Mouse (Mus musculus): ENCODE measurements around the gene Rnf123. TPM values are rescaled to one million over a fixed set of nuclear protein-coding genes. Genes with fewer than 3 reads are reported as not detected.
A peak's percentile ranks its signal among the peaks of the same experiment; 100 is the strongest.
"Not testable (repeated sequence)": the region's sequence is repeated elsewhere in the genome, so short reads cannot be mapped to it uniquely, and the experiment has no call there.

Rnf123 gene
- polyA plus RNA-seq, 1 experiment from 2014 or later = 43.1 TPM

- peaks cover 28% of the 10 kb centered on the region for H3K4me1 ChIP-seq (replicated peaks)
- H3K4me3 ChIP-seq = no peak overlapping the region
- H3K4me2 ChIP-seq = no peak overlapping the region
- ATAC-seq (ENCODE audit: low FRiP score) = no peak
- H3K27me3 ChIP-seq = no peaks in the 10 kb centered on the region
- H3K9me3 ChIP-seq = no peaks in the 10 kb centered on the region
- H3K27ac ChIP-seq = no peak overlapping the region
- 0 out of 2 replicates have a peak overlapping the region, but pooled peaks have one; percentile 19 for H3K9ac ChIP-seq
- WGBS = 89% methylated on average over 4 of the region's 4 CpGs
- H3K36me3 ChIP-seq = peaks cover 65% of the 10 kb centered on the region
These were observed 36.6 kb downstream of the Rnf123 start for GRCm38 (mm10) chr9:108046582-108046981.

DNA sequence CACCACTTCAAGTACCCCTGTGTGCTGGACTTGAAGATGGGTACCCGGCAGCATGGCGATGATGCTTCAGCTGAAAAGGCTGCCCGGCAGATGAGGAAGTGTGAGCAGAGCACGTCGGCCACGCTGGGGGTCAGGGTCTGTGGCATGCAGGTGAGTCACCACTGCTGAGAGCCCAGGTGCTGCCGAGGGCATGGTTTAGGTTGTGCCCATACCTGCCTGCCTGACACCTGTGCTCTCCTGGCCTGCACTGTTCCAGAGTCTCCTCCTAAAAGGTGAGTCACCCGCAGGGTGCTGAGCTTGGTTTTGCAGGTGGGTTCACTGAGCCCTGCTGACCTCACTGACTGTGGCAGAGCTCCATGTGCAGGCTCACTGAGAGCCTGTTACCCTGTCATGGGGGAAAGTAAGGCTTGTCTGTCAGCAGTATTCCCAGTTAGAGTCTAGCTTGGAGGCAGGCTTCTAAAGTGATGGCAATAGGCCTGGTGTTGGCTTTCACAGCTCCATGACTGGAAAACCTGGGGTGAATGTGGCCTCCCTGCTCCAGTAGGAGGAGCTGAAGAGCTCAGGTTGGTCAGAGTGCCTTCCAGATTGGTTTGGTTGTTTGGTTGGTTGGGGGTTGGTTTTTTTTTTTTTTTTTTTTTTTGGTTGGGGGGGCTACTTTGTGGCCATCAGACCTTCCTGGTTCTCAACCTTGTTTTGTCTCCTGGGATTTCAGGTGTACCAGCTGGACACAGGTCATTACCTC, 38.2 kb downstream of the Rnf123 start:
- Histone ChIP-seq H3K27me3 (no peaks in the 10 kb centered on the region), H3K9ac (no peak overlapping the region), H3K27ac (no peak overlapping the region), H3K4me1 (replicated peaks) (peaks cover 20% of the 10 kb centered on the region), H3K36me3 (peaks cover 65% of the 10 kb centered on the region), H3K4me2 (no peak overlapping the region), H3K4me3 (no peak overlapping the region), H3K9me3 (no peaks in the 10 kb centered on the region)
- ATAC-seq (ENCODE audit: low FRiP score) = no peak
- WGBS = 97% methylated on average over 8 of the region's 8 CpGs

- H3K4me1 ChIP-seq (replicated peaks) = no peaks in the 10 kb centered on the region
- H3K9ac ChIP-seq = no peak overlapping the region
- no peak overlapping the region for H3K4me3 ChIP-seq
- peaks cover 60% of the 10 kb centered on the region for H3K36me3 ChIP-seq
- no peak overlapping the region for H3K27ac ChIP-seq
- no peak for ATAC-seq (ENCODE audit: low FRiP score)
- no peaks in the 10 kb centered on the region for H3K27me3 ChIP-seq
- 97% methylated on average over 2 of the region's 2 CpGs for WGBS
- no peaks in the 10 kb centered on the region for H3K9me3 ChIP-seq
- H3K4me2 ChIP-seq = no peak overlapping the region
These were observed 47.6 kb downstream of the Rnf123 start for GRCm38 (mm10) chr9:108035331-108036156.

DNA sequence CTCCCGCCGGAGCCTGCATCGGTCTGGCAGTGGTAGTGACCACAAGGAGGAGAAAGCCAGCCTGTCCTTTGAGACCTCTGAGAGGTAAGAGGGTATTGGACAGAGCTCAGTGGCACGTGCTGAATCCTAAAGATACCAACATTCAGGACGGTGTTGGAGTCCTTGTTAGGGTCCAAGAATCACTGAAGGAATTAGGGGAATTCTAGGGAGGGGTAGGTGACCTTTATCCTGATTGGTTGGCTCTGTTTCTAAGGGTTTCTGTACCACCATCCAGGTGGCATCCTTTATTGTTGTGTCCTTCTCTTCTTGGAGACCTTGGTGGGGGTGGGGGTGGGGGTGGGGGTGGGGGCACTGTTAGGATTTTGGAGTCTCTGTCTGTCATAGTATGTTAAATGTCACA, 51.0 kb downstream of the Rnf123 start:
- H3K36me3 ChIP-seq = peaks cover 56% of the 10 kb centered on the region

DNA sequence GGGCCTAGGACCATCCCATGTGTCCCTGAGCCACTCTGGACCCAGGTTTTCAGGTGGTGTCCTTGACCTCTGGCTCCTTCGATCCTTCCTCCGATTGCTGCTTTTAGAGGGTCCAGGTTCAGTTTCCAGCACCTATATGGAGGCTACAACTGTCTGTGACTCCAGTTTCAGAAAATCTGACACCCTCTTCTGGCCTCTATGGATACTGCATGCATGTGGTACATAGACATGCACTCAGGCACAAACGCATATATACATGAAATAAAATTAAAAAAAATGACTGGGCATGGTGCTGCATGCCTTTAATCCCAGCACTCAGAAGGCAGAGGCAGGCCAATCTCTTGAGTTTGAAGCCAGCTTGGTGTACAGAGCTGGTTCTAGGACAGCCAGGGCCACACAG, 55.3 kb downstream of the Rnf123 start:
- H3K9ac ChIP-seq = no peak overlapping the region
- no peaks in the 10 kb centered on the region for H3K4me1 ChIP-seq (replicated peaks)
- no peak overlapping the region for H3K27ac ChIP-seq
- no peaks in the 10 kb centered on the region for H3K9me3 ChIP-seq
- H3K36me3 ChIP-seq = peaks cover 58% of the 10 kb centered on the region
- H3K4me2 ChIP-seq = no peak overlapping the region
- H3K27me3 ChIP-seq = no peaks in the 10 kb centered on the region
- 97% methylated on average over 3 of the region's 3 CpGs for whole genome bisulfite sequencing
- no peak for ATAC-seq (ENCODE audit: low FRiP score)
- H3K4me3 ChIP-seq = no peak overlapping the region

More for the DNA sequence above, 51.0 kb downstream of the Rnf123 start:
- no peak overlapping the region for H3K4me3 ChIP-seq
- H3K4me2 ChIP-seq = no peak overlapping the region
- H3K9me3 ChIP-seq = no peaks in the 10 kb centered on the region
- no peaks in the 10 kb centered on the region for H3K4me1 ChIP-seq (replicated peaks)
- H3K9ac ChIP-seq = no peak overlapping the region
- H3K27ac ChIP-seq = no peak overlapping the region
- WGBS = 94% methylated on average over 5 of the region's 5 CpGs
- H3K27me3 ChIP-seq = no peaks in the 10 kb centered on the region
- ATAC-seq (ENCODE audit: low FRiP score) = no peak

DNA sequence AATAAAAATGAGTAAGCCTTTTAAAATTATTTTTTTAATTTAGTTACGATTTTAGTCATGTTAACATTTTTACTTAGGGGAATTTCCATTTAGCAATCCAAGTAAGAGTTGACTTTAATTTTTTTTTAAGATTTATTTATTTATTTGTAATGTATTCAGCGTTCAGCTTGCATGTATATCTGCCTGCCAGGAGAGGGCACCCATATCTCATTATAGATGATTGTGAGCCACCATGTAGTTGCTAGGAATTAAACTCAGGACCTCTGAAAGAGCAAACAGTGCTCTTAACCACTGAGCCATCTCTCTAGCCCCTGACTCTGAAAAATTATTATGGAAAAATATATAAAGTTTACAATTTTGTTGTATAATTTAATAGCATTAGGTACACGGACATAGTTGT, 56.6 kb downstream of the Rnf123 start:
- H3K36me3 ChIP-seq = peaks cover 49% of the 10 kb centered on the region
- no peak for ATAC-seq (ENCODE audit: low FRiP score)
- H3K4me2 ChIP-seq = no peak overlapping the region
- H3K4me3 ChIP-seq = no peak overlapping the region
- 91% methylated on average over 3 of the region's 3 CpGs for WGBS
- no peaks in the 10 kb centered on the region for H3K4me1 ChIP-seq (replicated peaks)
- no peaks in the 10 kb centered on the region for H3K9me3 ChIP-seq
- no peak overlapping the region for H3K9ac ChIP-seq
- H3K27ac ChIP-seq = no peak overlapping the region
- H3K27me3 ChIP-seq = no peaks in the 10 kb centered on the region

DNA sequence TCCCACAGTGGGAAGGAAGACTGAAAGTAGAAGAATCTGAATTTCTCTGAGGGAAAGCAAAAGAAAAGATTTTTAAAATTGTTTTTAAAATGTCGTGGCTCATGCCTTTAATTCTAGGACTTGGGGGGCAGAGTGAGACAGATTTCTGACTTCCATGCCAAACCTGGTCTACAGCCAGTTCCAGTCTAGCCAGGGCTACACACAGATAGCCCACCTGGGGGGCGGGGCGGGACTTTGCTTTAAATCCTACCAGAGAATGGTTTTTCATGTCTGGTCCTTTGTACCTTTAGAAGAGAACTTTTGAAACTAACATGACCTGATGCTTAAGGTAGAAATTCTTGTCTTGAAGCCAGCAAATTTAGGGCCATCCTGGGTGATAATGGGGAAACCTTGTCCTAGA, 59.9 kb downstream of the Rnf123 start:
- Histone ChIP-seq H3K9me3 (no peaks in the 10 kb centered on the region), H3K4me1 (replicated peaks) (peaks cover 10% of the 10 kb centered on the region), H3K27ac (no peak overlapping the region), H3K4me3 (no peak overlapping the region), H3K36me3 (peaks cover 40% of the 10 kb centered on the region), H3K27me3 (no peaks in the 10 kb centered on the region), H3K9ac (no peak overlapping the region), H3K4me2 (no peak overlapping the region)
- ATAC-seq (ENCODE audit: low FRiP score) = no peak
- 88% methylated on average over 3 of the region's 3 CpGs for WGBS

DNA sequence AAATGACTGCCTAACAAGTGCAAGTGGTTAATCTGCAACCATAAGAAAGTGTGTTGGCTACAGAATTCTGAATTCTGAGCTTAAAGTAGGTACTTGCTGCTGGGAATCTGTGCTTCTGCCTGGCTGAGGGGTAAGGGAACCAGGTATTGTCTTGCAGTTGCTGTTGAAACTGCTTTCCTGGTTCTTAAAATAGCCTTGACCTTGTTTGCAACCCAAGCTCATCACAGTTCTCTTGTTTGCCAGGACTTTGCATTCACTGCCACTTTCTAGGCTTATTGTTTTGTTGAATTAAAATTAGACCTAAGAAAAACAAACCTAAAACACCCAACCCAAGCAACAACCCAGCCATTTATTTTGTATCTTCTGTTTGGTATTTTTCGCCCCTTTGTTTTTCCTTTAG, 62.4 kb downstream of the Rnf123 start:
- 98% methylated on average over 1 of the region's 1 CpGs for WGBS
- Histone ChIP-seq H3K4me3 (no peak overlapping the region), H3K9me3 (no peaks in the 10 kb centered on the region), H3K27ac (no peak overlapping the region), H3K9ac (no peak overlapping the region), H3K4me2 (no peak overlapping the region), H3K36me3 (peaks cover 21% of the 10 kb centered on the region), H3K27me3 (no peaks in the 10 kb centered on the region), H3K4me1 (replicated peaks) (peaks cover 10% of the 10 kb centered on the region)
- ATAC-seq (ENCODE audit: low FRiP score) = no peak

GRCm38 (mm10) chr9:108017127-108017526, 66.0 kb downstream of the Rnf123 start:
- ATAC-seq (ENCODE audit: low FRiP score) = no peak
- Histone ChIP-seq H3K9me3 (no peaks in the 10 kb centered on the region), H3K9ac (no peak overlapping the region), H3K4me2 (no peak overlapping the region), H3K4me3 (no peak overlapping the region), H3K27ac (no peak overlapping the region), H3K4me1 (replicated peaks) (peaks cover 10% of the 10 kb centered on the region), H3K36me3 (peaks cover 8% of the 10 kb centered on the region), H3K27me3 (no peaks in the 10 kb centered on the region)
- 82% methylated on average over 3 of the region's 3 CpGs for WGBS

GRCm38 (mm10) chr9:108013577-108013976, 69.6 kb downstream of the Rnf123 start:
- H3K4me2 ChIP-seq; H3K4me1 ChIP-seq (replicated peaks); H3K9ac ChIP-seq; H3K36me3 ChIP-seq; H3K27me3 ChIP-seq; H3K4me3 ChIP-seq; H3K9me3 ChIP-seq; ATAC-seq (ENCODE audit: low FRiP score); H3K27ac ChIP-seq: not testable (repeated sequence)
- 100% methylated on average over 2 of the region's 2 CpGs for WGBS

DNA sequence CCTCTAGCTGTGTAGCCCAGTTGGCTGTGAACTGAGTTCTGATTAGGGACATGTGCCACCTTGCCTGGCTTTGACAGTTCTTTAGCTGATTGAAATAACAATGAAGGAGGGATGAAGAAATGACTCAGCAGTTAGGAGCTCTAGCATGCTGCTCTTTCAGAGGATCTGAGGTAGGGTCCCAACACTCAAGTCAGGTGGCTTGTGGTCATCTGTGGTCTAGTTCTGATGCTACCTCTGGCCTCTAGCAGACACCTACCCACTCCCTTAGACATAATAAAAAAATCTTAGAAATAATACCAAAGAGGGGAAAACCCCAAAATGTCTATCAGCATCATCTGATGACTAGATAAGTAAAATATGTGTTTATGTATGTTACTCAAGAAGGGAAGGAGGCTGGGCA, 72.8 kb downstream of the Rnf123 start:
- H3K4me3 ChIP-seq = no peak overlapping the region

DNA sequence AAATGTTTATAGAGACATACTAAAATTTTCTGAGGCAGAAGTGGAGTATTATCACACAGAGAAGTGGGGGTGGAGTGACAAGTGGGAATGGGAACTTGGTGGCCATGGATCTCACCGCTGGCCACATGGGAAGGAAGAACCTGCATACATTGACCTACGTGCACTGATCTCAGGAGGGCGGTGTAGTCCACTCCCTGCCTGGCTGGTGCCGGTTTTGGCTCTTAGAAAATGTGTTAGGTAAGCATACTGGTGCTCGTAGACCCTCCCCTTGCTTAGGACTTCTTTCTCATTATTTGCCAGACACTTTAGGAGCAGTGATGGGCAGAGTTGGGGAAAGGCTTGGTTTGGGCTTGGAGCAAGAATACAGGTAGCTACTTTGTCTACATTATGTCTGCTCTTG, 75.1 kb downstream of the Rnf123 start:
- no peak for ATAC-seq (ENCODE audit: low FRiP score)
- H3K4me1 ChIP-seq (replicated peaks) = peaks cover 29% of the 10 kb centered on the region
- no peak overlapping the region for H3K4me2 ChIP-seq
- 87% methylated on average over 5 of the region's 5 CpGs for WGBS
- peaks cover 7% of the 10 kb centered on the region for H3K36me3 ChIP-seq
- no peak overlapping the region for H3K9ac ChIP-seq
- no peaks in the 10 kb centered on the region for H3K9me3 ChIP-seq
- H3K27me3 ChIP-seq = no peaks in the 10 kb centered on the region
- no peak overlapping the region for H3K27ac ChIP-seq
- H3K4me3 ChIP-seq = no peak overlapping the region

More for the DNA sequence above, 72.8 kb downstream of the Rnf123 start:
- H3K27me3 ChIP-seq = no peaks in the 10 kb centered on the region
- no peak for ATAC-seq (ENCODE audit: low FRiP score)
- peaks cover 9% of the 10 kb centered on the region for H3K4me1 ChIP-seq (replicated peaks)
- no peak overlapping the region for H3K9ac ChIP-seq
- no peak overlapping the region for H3K27ac ChIP-seq
- peaks cover 8% of the 10 kb centered on the region for H3K36me3 ChIP-seq
- H3K4me2 ChIP-seq = no peak overlapping the region
- H3K9me3 ChIP-seq = no peaks in the 10 kb centered on the region

GRCm38 (mm10) chr9:108003531-108003890, 79.6 kb downstream of the Rnf123 start:
- peak overlapping the region; percentile 97 for H3K4me3 ChIP-seq
- peak overlapping the region; percentile 97 for H3K27ac ChIP-seq
- H3K9me3 ChIP-seq = no peaks in the 10 kb centered on the region
- peaks cover 34% of the 10 kb centered on the region for H3K4me1 ChIP-seq (replicated peaks)
- H3K4me2 ChIP-seq = peak overlapping the region; percentile 81
- H3K36me3 ChIP-seq = no peaks in the 10 kb centered on the region
- WGBS = 13% methylated on average over 8 of the region's 8 CpGs
- no peak for ATAC-seq (ENCODE audit: low FRiP score)
- H3K9ac ChIP-seq = peak overlapping the region; percentile 98
- 0 out of 2 replicates have a peak, but pooled peaks cover 7% of the 10 kb centered on the region for H3K27me3 ChIP-seq

Data from hindbrain, embryonic 13.5 days (tissue).